Mouse (Mus musculus) liver, postnatal 0 days (tissue): Measurements from ENCODE around the gene Ubxn10. TPM values are rescaled to one million over a fixed set of nuclear protein-coding genes. Genes with fewer than 3 reads are reported as not detected.

Experiments
- ATAC-seq: fragments of 200-750 bp; cut with Nextera tagmentation; 2 replicates; pipeline ENCODE4 v1.8.0; 2017; ENCODE audit warnings: mild to moderate bottlenecking, moderate library complexity
- DNase-seq: peaks from one replicate; pipeline ENCODE4 v3.0.0-alpha.2; 2016
- H3K27ac ChIP-seq: fragments of 300-500 bp; sonication (generic); 2 replicates; pipeline ENCODE4 v1.5.1; 2014; ENCODE audit warnings: antibody characterized with exemption, moderate library complexity, mild to moderate bottlenecking, low read depth
- H3K27me3 ChIP-seq: fragments of 300-500 bp; sonication (generic); 2 replicates; pipeline ENCODE4 v1.6.1; 2014; ENCODE audit warnings: low read length, control low read depth, mixed read lengths; ENCODE audit not compliant: insufficient read depth
- H3K36me3 ChIP-seq: fragments of 300-500 bp; sonication (generic); replicated peaks from 2 replicates; pipeline ENCODE4 v1.6.1; 2014; ENCODE audit warnings: mild to moderate bottlenecking, control low read depth, low read length, moderate library complexity, mixed read lengths; ENCODE audit not compliant: insufficient read depth
- H3K4me1 ChIP-seq: fragments of 300-500 bp; sonication (generic); 2 replicates; pipeline ENCODE4 v1.6.1; 2014; ENCODE audit warnings: antibody characterized with exemption, mild to moderate bottlenecking, control low read depth; ENCODE audit not compliant: insufficient read depth
- H3K4me2 ChIP-seq: fragments of 300-500 bp; sonication (generic); 2 replicates; pipeline ENCODE4 v1.6.1; 2014; ENCODE audit warnings: low read depth, mild to moderate bottlenecking, low read length, moderate library complexity, mixed read lengths
- H3K4me3 ChIP-seq: fragments of 300-500 bp; sonication (generic); 2 replicates; pipeline ENCODE4 v1.5.1; 2014; ENCODE audit warnings: low read depth, low read length
- H3K9ac ChIP-seq: fragments of 300-500 bp; sonication (generic); replicated peaks from 2 replicates; pipeline ENCODE4 v1.6.1; 2014; ENCODE audit warnings: mild to moderate bottlenecking, moderate library complexity
- H3K9me3 ChIP-seq: fragments of 300-500 bp; sonication (generic); 2 replicates; pipeline ENCODE4 v1.6.1; 2016; ENCODE audit warnings: mild to moderate bottlenecking, control low read depth, low read length, mixed read lengths
- CTCF ChIP-seq: sonication (generic); IDR thresholded peaks from 2 replicates; pipeline ENCODE4 v1.5.1; 2016; ENCODE audit warnings: antibody characterized with exemption, low read depth
- EP300 ChIP-seq: IDR thresholded peaks from 2 replicates; pipeline ENCODE4 v1.6.1; 2016; ENCODE audit warnings: antibody characterized with exemption, low read depth, mild to moderate bottlenecking
- WGBS: fragments of 180-500 bp; shearing (Covaris S2); extraction: QIAGEN DNeasy Blood & Tissue Kit; methylation state at CpG from one replicate; pipeline ENCODE4 v1.1.7; 2014; ENCODE audit not compliant: insufficient replicate concordance; 5-methylcytosine and 5-hydroxymethylcytosine counted together
- polyA plus RNA-seq: library from polyadenylated mRNA; unstranded; fragments of >200 nt; fragmentation: Nextera tagmentation; extraction: Ambion mirVana; gene quantifications from 2 replicates; pipeline ENCODE4 v1.2.1, GENCODE M21; 2015

The Ubxn10 gene
- polyA plus RNA-seq, 1 experiment from 2014 or later, result 0.05 TPM

DNA sequence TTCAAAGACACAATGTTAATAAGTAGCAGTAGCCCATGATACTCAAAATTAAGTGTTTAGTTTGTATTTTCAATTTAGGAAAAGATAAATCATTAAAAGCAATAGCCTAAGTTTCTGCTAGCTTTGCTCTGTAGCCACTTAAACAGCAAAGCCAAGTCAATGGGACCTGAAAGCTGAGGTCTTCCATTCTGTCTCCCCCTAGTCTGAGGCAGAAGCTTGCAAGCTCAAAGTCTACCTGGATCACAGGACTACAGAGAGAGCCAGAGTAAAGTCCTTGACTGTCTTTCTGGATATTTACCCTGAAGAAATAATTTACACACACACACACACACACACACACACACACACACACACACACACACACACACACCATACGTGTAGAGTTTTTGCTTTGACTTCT lies 22.8 kb downstream of the Ubxn10 start:
- H3K9me3 ChIP-seq, result no peaks in the 10 kb centered on the region
- ATAC-seq (no peak), DNase-seq (no peak)
- H3K27me3 ChIP-seq, result no peaks in the 10 kb centered on the region
- no peak overlapping the region for H3K4me2 ChIP-seq
- 46% methylated on average over 1 of the region's 1 CpGs for WGBS
- no peak overlapping the region for H3K9ac ChIP-seq
- H3K4me3 ChIP-seq, result no peak overlapping the region
- H3K27ac ChIP-seq, result no peak overlapping the region
- no peaks in the 10 kb centered on the region for H3K36me3 ChIP-seq
- H3K4me1 ChIP-seq, result no peaks in the 10 kb centered on the region
- no peak for TF ChIP-seq CTCF
- TF ChIP-seq EP300, result no peak

DNA sequence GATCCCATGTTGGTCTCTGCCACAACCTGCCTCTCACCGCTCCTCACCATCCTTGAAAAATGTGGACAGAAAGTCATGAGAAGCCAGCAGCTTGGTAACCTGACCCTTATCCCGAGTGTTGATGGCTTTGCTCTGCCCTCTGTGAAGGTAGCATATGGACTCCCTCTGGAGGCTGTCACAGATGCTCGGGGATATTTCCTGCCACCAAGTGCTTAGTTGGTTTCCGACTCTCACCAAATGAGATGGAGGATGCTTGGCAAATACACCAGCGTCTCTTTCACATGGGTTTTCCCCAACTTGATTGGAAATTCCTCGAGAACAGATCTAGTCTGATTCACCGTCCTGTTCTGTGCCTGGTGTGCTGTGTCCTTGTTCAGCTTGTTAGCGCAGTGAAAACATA lies 24.3 kb downstream of the Ubxn10 start:
- Histone ChIP-seq H3K9ac (no peak overlapping the region), H3K4me1 (no peaks in the 10 kb centered on the region), H3K4me2 (no peak overlapping the region), H3K27me3 (no peaks in the 10 kb centered on the region), H3K36me3 (no peaks in the 10 kb centered on the region), H3K4me3 (no peak overlapping the region), H3K9me3 (no peaks in the 10 kb centered on the region), H3K27ac (no peak overlapping the region)
- TF ChIP-seq EP300 (no peak), CTCF (no peak)
- ATAC-seq, result no peak
- DNase-seq, result no peak
- 65% methylated on average over 8 of the region's 8 CpGs for WGBS

DNA sequence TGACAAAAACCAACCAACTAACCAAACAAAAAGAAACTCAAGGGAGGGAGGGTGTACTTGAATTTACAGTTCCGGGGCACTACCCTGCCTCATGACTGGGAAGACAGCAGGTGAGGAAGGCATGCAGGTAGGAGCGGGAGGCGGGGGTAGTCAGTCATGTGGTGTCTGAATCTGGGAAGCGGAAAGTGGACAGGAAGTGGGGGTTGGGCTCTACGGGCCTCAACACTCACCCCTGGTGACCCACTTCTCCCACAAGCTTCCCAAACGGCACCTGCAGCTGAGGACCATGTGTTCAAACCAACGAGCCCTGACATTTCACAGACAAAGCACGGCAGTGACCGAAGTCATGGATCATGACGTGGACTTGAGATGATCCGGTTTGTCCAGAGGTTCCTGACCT lies 24.9 kb downstream of the Ubxn10 start:
- no peak overlapping the region for H3K4me2 ChIP-seq
- no peak for ATAC-seq
- H3K9ac ChIP-seq, result no peak overlapping the region
- H3K36me3 ChIP-seq, result no peaks in the 10 kb centered on the region
- 77% methylated on average over 11 of the region's 11 CpGs for WGBS
- no peaks in the 10 kb centered on the region for H3K4me1 ChIP-seq
- no peak overlapping the region for H3K27ac ChIP-seq
- TF ChIP-seq EP300 (no peak), CTCF (no peak)
- H3K27me3 ChIP-seq, result no peaks in the 10 kb centered on the region
- H3K9me3 ChIP-seq, result no peaks in the 10 kb centered on the region
- H3K4me3 ChIP-seq, result no peak overlapping the region
- DNase-seq, result no peak

DNA sequence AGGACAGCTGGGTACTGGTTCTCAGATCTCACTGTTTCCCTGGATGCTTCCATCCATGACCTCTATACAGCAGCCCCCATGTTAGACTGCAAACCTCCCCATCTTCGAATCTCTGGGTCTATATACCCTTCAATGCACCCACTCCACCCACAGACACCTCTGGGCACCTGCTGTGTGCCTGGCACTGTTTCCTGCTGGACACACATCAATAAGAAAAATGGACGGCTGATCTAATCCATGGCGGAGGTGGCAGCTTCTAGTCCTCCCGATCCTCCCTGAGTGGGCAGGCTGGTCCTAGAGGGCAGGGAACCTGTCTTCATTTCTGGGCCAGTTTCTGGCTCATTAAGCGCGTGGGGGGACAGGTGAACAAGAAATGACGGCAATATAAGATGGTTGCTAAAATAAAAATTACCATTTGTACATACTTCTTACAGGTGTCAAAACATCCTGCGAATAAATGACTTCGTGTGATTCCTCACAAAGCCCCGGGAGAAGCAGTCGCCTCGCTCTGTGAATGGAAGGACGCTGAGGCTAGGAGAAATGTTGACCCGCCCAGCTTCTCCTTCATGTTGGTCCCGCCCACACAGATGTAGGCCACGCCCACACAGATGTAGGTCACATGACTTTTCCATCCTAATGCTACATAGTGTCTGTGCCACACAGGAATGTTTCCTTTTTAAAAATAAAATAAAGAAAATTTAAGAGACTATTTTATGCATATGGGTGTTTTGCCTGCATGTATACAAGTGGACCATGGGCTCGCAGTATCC lies 25.7 kb downstream of the Ubxn10 start:
- no peak for ATAC-seq
- no peaks in the 10 kb centered on the region for H3K36me3 ChIP-seq
- WGBS, result 62% methylated on average over 17 of the region's 17 CpGs
- no peak for TF ChIP-seq CTCF
- no peak for TF ChIP-seq EP300
- H3K9ac ChIP-seq, result no peak overlapping the region
- H3K4me1 ChIP-seq, result no peaks in the 10 kb centered on the region
- no peak overlapping the region for H3K4me3 ChIP-seq
- no peak overlapping the region for H3K4me2 ChIP-seq
- H3K9me3 ChIP-seq, result no peaks in the 10 kb centered on the region
- H3K27ac ChIP-seq, result no peak overlapping the region
- DNase-seq, result no peak
- H3K27me3 ChIP-seq, result no peaks in the 10 kb centered on the region

DNA sequence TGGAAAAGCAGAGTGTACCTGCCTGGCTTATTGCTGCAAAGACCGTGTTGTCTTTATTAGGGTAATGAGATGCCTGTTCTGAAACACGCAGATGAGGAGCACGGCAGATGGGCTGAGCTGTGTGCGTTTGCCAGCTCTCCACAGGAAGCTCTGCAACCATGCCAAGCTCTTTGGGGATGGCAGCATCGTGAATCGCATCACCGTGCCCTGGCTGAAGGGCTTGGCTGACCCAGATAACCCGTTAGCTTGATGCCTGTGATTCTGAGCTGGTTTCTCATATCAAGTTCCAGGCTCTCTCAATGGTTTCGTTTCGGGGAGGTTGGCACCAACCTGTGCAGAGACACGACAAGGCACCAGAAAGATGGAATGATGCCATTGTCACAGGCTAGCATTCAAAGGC lies 26.3 kb downstream of the Ubxn10 start:
- Histone ChIP-seq H3K4me3 (no peak overlapping the region), H3K4me1 (no peaks in the 10 kb centered on the region), H3K4me2 (no peak overlapping the region), H3K27ac (no peak overlapping the region), H3K27me3 (no peaks in the 10 kb centered on the region), H3K9ac (no peak overlapping the region), H3K9me3 (no peaks in the 10 kb centered on the region), H3K36me3 (no peaks in the 10 kb centered on the region)
- no peak for DNase-seq
- TF ChIP-seq CTCF (no peak), EP300 (no peak)
- ATAC-seq, result no peak
- 83% methylated on average over 11 of the region's 11 CpGs for WGBS

DNA sequence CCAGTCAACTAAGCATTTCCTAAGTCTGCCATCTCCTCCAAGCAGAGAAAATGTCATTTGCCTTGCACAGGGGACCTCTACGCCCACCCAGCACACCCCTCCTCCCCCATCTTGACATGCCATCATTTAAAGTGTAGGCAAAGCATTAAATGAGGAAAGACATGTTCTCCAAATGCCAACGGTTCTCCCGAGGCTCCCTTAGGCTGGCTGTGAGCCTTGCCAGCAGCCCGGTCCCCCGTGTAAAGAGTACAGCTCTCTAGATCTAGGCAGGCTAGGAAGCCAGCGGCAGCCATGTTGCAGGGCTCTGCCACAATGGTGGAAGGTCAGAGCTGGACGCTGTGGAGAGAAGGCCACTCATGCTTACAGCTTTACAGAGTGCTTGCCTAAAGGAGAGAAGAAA lies 27.0 kb downstream of the Ubxn10 start:
- TF ChIP-seq EP300 (no peak), CTCF (no peak)
- 73% methylated on average over 7 of the region's 7 CpGs for WGBS
- H3K9ac ChIP-seq, result no peak overlapping the region

DNA sequence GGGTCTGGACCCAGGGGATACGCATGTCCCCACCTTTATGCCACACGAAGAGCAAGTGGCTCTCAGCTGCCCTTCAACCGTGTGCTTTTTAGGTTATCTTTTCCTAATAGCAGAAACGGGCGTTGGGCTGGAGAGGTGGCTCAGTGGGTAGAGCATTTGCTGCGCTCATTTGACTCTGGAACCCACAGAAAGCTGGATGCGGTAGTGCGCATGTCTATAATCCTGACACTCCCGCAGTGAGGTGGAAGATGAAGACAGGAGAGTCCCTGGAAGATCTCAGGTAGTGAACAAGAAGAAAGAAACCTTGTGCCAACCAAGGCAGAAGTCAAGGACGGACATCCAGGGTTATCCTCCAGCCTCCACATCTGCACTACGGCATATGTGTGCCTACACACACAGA lies 27.7 kb downstream of the Ubxn10 start:
- ATAC-seq, result no peak

More for the DNA sequence above, 27.0 kb downstream of the Ubxn10 start:
- no peaks in the 10 kb centered on the region for H3K4me1 ChIP-seq
- ATAC-seq, result no peak
- H3K27ac ChIP-seq, result no peak overlapping the region
- no peaks in the 10 kb centered on the region for H3K9me3 ChIP-seq
- H3K36me3 ChIP-seq, result no peaks in the 10 kb centered on the region
- no peaks in the 10 kb centered on the region for H3K27me3 ChIP-seq
- DNase-seq, result no peak
- no peak overlapping the region for H3K4me3 ChIP-seq
- no peak overlapping the region for H3K4me2 ChIP-seq

More for the DNA sequence above, 27.7 kb downstream of the Ubxn10 start:
- no peak for TF ChIP-seq EP300
- no peak for TF ChIP-seq CTCF
- H3K9ac ChIP-seq, result no peak overlapping the region
- H3K27me3 ChIP-seq, result no peaks in the 10 kb centered on the region
- no peaks in the 10 kb centered on the region for H3K36me3 ChIP-seq
- 76% methylated on average over 11 of the region's 11 CpGs for WGBS
- H3K4me2 ChIP-seq, result no peak overlapping the region
- no peaks in the 10 kb centered on the region for H3K4me1 ChIP-seq
- H3K4me3 ChIP-seq, result no peak overlapping the region
- no peak overlapping the region for H3K27ac ChIP-seq
- H3K9me3 ChIP-seq, result no peaks in the 10 kb centered on the region
- DNase-seq, result no peak
